Mouse (Mus musculus) erythroblast, embryonic 14.5 days (primary cell): ENCODE data around the gene Ncapg2.

Experiments used
- GATA1 ChIP-seq: IDR thresholded peaks from 2 replicates; pipeline ENCODE4 v1.6.1; 2012; ENCODE audit warnings: low read length, inconsistent platforms, mixed read lengths
- TAL1 ChIP-seq: IDR thresholded peaks from 3 replicates; pipeline ENCODE4 v1.6.1; 2012; ENCODE audit warnings: low read length, inconsistent platforms, mixed read lengths

- TF ChIP-seq TAL1 (no peak), GATA1 (no peak)
Observed at GRCm38 (mm10) chr12:116438591-116438990, 33.4 kb downstream of the Ncapg2 start.
